Comparison of ENCODE assay signal across 8 mouse cellular contexts in the genomic region with DNA sequence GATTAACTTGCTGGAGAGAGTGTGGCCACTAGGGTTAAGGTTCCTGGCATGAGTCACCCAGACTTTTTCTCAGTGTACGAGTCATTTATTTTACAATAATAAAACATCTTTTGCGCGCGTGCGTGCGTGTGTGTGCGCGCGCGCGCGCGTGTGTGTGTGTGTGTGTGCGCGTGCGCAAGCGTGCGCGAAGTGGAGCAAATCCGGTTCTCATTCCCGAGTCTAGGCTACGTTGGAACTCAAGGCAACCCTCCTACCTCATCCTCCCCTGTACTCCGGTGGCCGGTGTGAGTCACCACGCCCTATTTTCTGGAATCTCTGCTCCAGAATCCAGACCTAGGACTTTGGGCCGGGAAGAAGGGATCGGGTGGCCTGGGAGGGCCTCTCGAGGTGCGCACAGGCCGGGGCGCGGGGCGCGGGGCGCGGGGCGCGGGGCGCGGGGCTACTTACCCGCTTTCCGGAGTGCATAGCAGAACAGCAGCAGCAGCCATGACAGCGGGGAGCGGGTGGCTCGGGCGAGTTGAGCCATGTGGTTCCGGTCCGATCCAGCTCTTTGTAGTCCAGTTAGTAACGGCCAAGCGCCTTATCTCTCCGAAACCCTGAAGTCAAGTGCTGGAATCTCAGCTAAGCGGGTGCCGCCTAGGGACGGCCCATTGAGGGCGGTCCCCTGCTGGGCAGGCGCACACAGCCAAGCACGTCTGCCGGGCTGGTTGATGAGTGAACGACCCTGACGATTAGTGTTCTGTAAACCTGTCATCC. TPM values are rescaled to one million over a fixed set of nuclear protein-coding genes. Genes with fewer than 3 reads are reported as not detected.
DNase-seq lines count a peak whose midpoint lies in the region; ATAC-seq and TF ChIP-seq lines count a peak whose summit lies in the region.

A gene (minus strand): TSS at position 655 of the 756 bp plus-strand sequence.

- no peak for TF ChIP-seq CTCF in ES-Bruce4 (IDR thresholded peaks at IDR 0.05; ENCODE audit: low read depth, low read length)
- peak; percentile 45 for TF ChIP-seq CTCF in forebrain, postnatal 0 days (IDR thresholded peaks at IDR 0.05; ENCODE audit: low read depth)

- TF ChIP-seq EP300 in ES-Bruce4 (IDR thresholded peaks at IDR 0.05; ENCODE audit: insufficient read depth, low read depth, low read length), result peak; percentile 84

- DNase-seq in cerebellum, adult 11 months, result peak; percentile 52
- peak; percentile 88 for DNase-seq in forebrain, postnatal 0 days
- peak; percentile 77 for DNase-seq in heart, postnatal 25 days (ENCODE audit: low spot score)
- peak; percentile 74 to 83 for DNase-seq in layer of hippocampus, adult 18-20 months (ENCODE audit: low spot score in 2 of 2)
- DNase-seq in lung, adult 18-20 months, result peak; percentile 88 to 91
- DNase-seq in testis, postnatal 14 days (ENCODE audit: low spot score), result peak; percentile 70

- H3K27ac ChIP-seq in ES-Bruce4 (ENCODE audit: insufficient read depth, low read length), result peak within 1 kb of the TSS; percentile 84
- H3K27ac ChIP-seq in forebrain, postnatal 0 days (ENCODE audit: low read depth, low read length), result peak within 1 kb of the TSS; percentile 94
- peak within 1 kb of the TSS; percentile 83 for H3K27ac ChIP-seq in neural tube, embryonic 14.5 days (ENCODE audit: low read depth, low read length)

- peak within 1 kb of the TSS; percentile 65 for H3K4me2 ChIP-seq in forebrain, postnatal 0 days (ENCODE audit: low read depth)
- H3K4me2 ChIP-seq in neural tube, embryonic 14.5 days (ENCODE audit: low read depth, low read length), result peak within 1 kb of the TSS; percentile 62

- peak; percentile 37 for TF ChIP-seq POLR2A in ES-Bruce4 (IDR thresholded peaks at IDR 0.05; ENCODE audit: insufficient read depth, low read length)

- peak within 1 kb of the TSS; percentile 78 for H3K4me3 ChIP-seq in ES-Bruce4 (ENCODE audit: low read depth, low read length)
- peak within 1 kb of the TSS; percentile 80 for H3K4me3 ChIP-seq in forebrain, postnatal 0 days (ENCODE audit: low read depth, low read length)
- peak within 1 kb of the TSS; percentile 68 for H3K4me3 ChIP-seq in neural tube, embryonic 14.5 days (ENCODE audit: low read depth, low read length)

- intact Hi-C loops in heart, postnatal 25 days (cut with DNase I), result loop anchor here (2.0 kb wide), 1 partner anchor 20 kb away; no protein-coding TSS in a partner anchor

- ATAC-seq in forebrain, postnatal 0 days, result peak; percentile 91
- peak; percentile 90 for ATAC-seq in neural tube, embryonic 14.5 days (ENCODE audit: low read depth)

- peak within 1 kb of the TSS; percentile 90 for H3K9ac ChIP-seq in ES-Bruce4 (ENCODE audit: low read depth, poor library complexity, severe bottlenecking)
- H3K9ac ChIP-seq in forebrain, postnatal 0 days, result peak within 1 kb of the TSS; percentile 88
- H3K9ac ChIP-seq in neural tube, embryonic 14.5 days (replicated peaks; ENCODE audit: low read depth, low read length), result peak within 1 kb of the TSS; percentile 82

- H3K4me1 ChIP-seq in ES-Bruce4 (ENCODE audit: control insufficient read depth, insufficient read depth, low read length), result no peaks in the 10 kb centered on the region
- H3K4me1 ChIP-seq in forebrain, postnatal 0 days (ENCODE audit: insufficient read depth), result no peaks in the 10 kb centered on the region
- peaks cover 2% of the 10 kb centered on the region; the same call in 1 of the 2 replicates for H3K4me1 ChIP-seq in neural tube, embryonic 14.5 days (ENCODE audit: control insufficient read depth, insufficient read depth, low read length)

- WGBS in forebrain, postnatal 0 days, result 1% methylated on average over 57 of the region's 60 CpGs
- 1% methylated on average over 60 of the region's 60 CpGs for WGBS in neural tube, embryonic 14.5 days

- peaks cover 15% of the 10 kb centered on the region for H3K36me3 ChIP-seq in ES-Bruce4 (ENCODE audit: control insufficient read depth, insufficient read depth, low read length, poor library complexity, severe bottlenecking)
- peaks cover 6% of the 10 kb centered on the region; the same call in 1 of the 2 replicates for H3K36me3 ChIP-seq in forebrain, postnatal 0 days (ENCODE audit: insufficient read depth)
- H3K36me3 ChIP-seq in neural tube, embryonic 14.5 days (ENCODE audit: control insufficient read depth, insufficient read depth, low read length), result no peaks in the 10 kb centered on the region

- H3K27me3 ChIP-seq in ES-Bruce4 (ENCODE audit: control insufficient read depth, insufficient read depth, low read length, poor library complexity, severe bottlenecking), result no peaks in the 10 kb centered on the region
- no peaks in the 10 kb centered on the region for H3K27me3 ChIP-seq in forebrain, postnatal 0 days (ENCODE audit: insufficient read depth, low read length)
- H3K27me3 ChIP-seq in neural tube, embryonic 14.5 days (ENCODE audit: control insufficient read depth, insufficient read depth, low read length), result no peaks in the 10 kb centered on the region

- no peaks in the 10 kb centered on the region for H3K9me3 ChIP-seq in ES-Bruce4 (replicated peaks; ENCODE audit: control insufficient read depth, insufficient read depth, low read length, poor library complexity, severe bottlenecking)
- no peaks in the 10 kb centered on the region for H3K9me3 ChIP-seq in forebrain, postnatal 0 days (ENCODE audit: low read length)
- no peaks in the 10 kb centered on the region for H3K9me3 ChIP-seq in neural tube, embryonic 14.5 days (ENCODE audit: control insufficient read depth, low read length)

RNA-seq across cellular contexts. Expression of the gene that starts here (rescaled TPM):
- polyA plus RNA-seq in ES-Bruce4 (2011; ENCODE audit: insufficient read depth, insufficient read length, low read depth, missing spikeins), result 63.5 and 68.1 TPM in 2 replicates
- 12.0 and 12.8 TPM in 2 replicates for total RNA-seq in forebrain, postnatal 0 days (2014; rRNA removed)
- polyA plus RNA-seq in forebrain, postnatal 0 days (2015; fragmentation: Nextera tagmentation; extraction: Ambion mirVana), result 4.2 and 6.1 TPM in 2 replicates
- total RNA-seq in heart, postnatal 25 days (2021), result 10 to 100 TPM; 19.3 to 20.1 TPM
- 10 to 100 TPM; 12.4 to 12.8 TPM for total RNA-seq in layer of hippocampus, adult 18-20 months (2021)
- 7.2 and 9.1 TPM in 2 replicates for polyA plus RNA-seq in neural tube, embryonic 14.5 days (2014; fragmentation: Nextera tagmentation; extraction: Ambion mirVana)

Comparison
In these comparisons a context has a peak if more than half of its experiments do, and no peak if none do; other contexts are left out.
1. Peak in every context shown above with its lines: DNase-seq, ATAC-seq, H3K4me3 ChIP-seq and H3K27ac ChIP-seq.